Mouse (Mus musculus) heart, embryonic 16.5 days (tissue): ENCODE measurements at regions not wholly inside any gene's neighbourhood (a gene's known extent, or its start where the extent isn't known, plus 50 kb on each side); places are given as distances from the start of the nearest gene placed in this dataset.
A peak's percentile ranks its signal among the peaks of the same experiment; 100 is the strongest.

Source experiments
- ATAC-seq: fragments of 200-750 bp; cut with Nextera tagmentation; replicated peaks from 2 replicates; pipeline ENCODE4 v1.8.0; 2017; ENCODE audit warnings: moderate number of reproducible peaks; ENCODE audit not compliant: insufficient read depth, low FRiP score; ENCODE audit errors: extremely low read depth
- H3K27ac ChIP-seq: fragments of 300-500 bp; sonication (generic); 2 replicates; pipeline ENCODE4 v1.5.1; 2014; ENCODE audit warnings: mild to moderate bottlenecking, low read length, control low read depth, moderate library complexity
- H3K27me3 ChIP-seq: fragments of 300-500 bp; sonication (generic); 2 replicates; pipeline ENCODE4 v1.6.1; 2014; ENCODE audit warnings: low read length, mixed read lengths; ENCODE audit not compliant: control insufficient read depth, insufficient read depth
- H3K36me3 ChIP-seq: fragments of 300-500 bp; sonication (generic); 2 replicates; pipeline ENCODE4 v1.6.1; 2014; ENCODE audit not compliant: control insufficient read depth, insufficient read depth
- H3K4me1 ChIP-seq: fragments of 300-500 bp; sonication (generic); 2 replicates; pipeline ENCODE4 v1.6.1; 2014; ENCODE audit warnings: low read length, mixed read lengths; ENCODE audit not compliant: control insufficient read depth, insufficient read depth
- H3K4me2 ChIP-seq: fragments of 300-500 bp; sonication (generic); 2 replicates; pipeline ENCODE4 v1.6.1; 2014; ENCODE audit warnings: low read depth, mild to moderate bottlenecking, control low read depth, low read length
- H3K4me3 ChIP-seq: fragments of 300-500 bp; sonication (generic); 2 replicates; pipeline ENCODE4 v1.5.1; 2014; ENCODE audit warnings: mild to moderate bottlenecking, control low read depth, low read length
- H3K9ac ChIP-seq: fragments of 300-500 bp; sonication (generic); 2 replicates; pipeline ENCODE4 v1.6.1; 2014; ENCODE audit warnings: low read length, control low read depth
- H3K9me3 ChIP-seq: fragments of 300-500 bp; sonication (generic); replicated peaks from 2 replicates; pipeline ENCODE4 v1.6.1; 2016; ENCODE audit warnings: low read length; ENCODE audit not compliant: control insufficient read depth
- WGBS: fragments of 180-500 bp; shearing (Covaris S2); extraction: QIAGEN DNeasy Blood & Tissue Kit; methylation state at CpG from one replicate; pipeline ENCODE4 v1.1.7; 2014; 5-methylcytosine and 5-hydroxymethylcytosine counted together

DNA sequence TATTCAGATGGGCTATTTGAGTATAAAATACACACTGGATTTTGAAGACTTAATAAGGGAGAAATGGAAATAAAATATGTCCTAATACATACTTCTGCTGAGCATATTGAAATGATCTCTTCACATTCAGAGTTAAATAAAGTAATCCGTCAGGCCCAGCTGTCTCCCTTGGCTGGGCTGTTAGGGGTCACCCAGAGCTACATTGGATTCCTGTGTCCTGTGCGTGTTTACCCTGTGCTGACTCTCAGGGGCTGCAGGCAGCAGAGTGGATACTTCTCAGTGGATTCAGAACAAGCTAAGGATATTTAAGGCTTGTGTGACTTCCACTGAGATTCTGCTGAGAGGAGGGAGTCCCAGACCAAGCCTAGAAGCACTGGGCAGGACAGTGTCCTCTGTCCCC is 135.6 kb upstream of the Fstl4 start:
- no peak for ATAC-seq
- Histone ChIP-seq H3K9ac (no peak overlapping the region), H3K36me3 (no peaks in the 10 kb centered on the region), H3K4me3 (no peak overlapping the region), H3K9me3 (no peaks in the 10 kb centered on the region), H3K27me3 (no peaks in the 10 kb centered on the region), H3K4me2 (no peak overlapping the region), H3K27ac (no peak overlapping the region), H3K4me1 (no peaks in the 10 kb centered on the region)
- 56% methylated on average over 2 of the region's 2 CpGs for WGBS

DNA sequence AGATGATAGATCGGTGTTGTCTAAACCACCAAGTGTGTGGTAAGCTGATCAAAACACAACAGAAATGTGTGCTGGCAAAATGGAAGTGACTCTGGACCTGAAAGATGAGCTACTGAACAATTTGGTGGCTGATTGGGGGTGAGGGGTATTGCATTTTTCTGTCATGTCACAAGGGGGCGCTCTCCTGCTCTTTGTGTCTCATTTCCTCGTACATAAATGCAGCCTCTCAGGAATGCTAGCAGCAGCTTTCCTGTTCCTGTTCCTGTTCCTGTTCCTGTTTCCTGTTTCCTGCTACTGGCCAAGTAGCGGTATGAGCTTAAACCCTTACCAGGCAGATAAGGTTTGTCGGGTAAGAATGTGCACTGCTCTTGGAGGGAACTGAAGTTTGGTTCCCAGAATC is 134.7 kb upstream of the Fstl4 start:
- Histone ChIP-seq H3K9ac (no peak overlapping the region), H3K36me3 (no peaks in the 10 kb centered on the region), H3K4me3 (no peak overlapping the region), H3K9me3 (no peaks in the 10 kb centered on the region), H3K4me1 (no peaks in the 10 kb centered on the region), H3K4me2 (no peak overlapping the region), H3K27me3 (no peaks in the 10 kb centered on the region), H3K27ac (no peak overlapping the region)
- WGBS = 44% methylated on average over 5 of the region's 5 CpGs
- no peak for ATAC-seq

DNA sequence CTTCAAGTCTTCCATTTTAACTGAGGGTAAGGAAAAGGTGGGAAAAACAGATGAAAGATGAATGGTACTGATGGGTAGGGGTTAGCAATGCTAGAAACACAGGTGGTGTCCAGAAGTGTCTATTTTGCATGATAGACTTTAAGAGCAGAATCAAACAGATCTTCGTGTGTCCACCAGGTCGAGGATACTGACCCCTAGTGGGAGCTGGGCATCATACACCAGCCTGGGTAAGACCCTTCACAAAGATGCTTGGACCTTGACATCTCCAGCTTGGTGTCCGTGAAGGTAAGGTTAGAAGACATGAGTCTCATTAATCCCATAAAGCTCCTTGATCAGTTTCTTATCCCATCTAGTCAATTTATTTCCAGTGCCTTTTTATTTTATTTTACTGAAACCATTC is 132.9 kb upstream of the Fstl4 start:
- 58% methylated on average over 3 of the region's 3 CpGs for whole genome bisulfite sequencing
- H3K9me3 ChIP-seq = no peaks in the 10 kb centered on the region

DNA sequence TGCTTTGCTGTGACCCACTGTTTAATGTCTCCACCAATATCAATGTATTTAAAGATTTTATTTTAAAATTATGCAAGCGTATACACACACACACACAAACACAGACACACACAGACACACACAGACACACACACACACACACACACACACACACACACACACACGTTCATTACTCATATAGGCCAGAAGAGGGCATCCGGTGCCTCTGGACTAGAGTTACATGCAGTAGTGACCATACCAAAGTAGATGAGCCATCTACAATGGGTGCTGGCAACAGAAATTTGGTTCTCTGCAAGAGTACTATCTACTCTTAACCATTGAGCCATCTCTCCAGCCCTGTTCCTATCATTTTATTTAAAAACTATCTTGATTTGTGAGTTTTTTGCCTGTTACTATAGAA is 130.2 kb upstream of the Fstl4 start:
- H3K9me3 ChIP-seq = peaks cover 3% of the 10 kb centered on the region; the same call in 1 of the 2 replicates
- H3K4me2 ChIP-seq = no peak overlapping the region
- WGBS = 79% methylated on average over 3 of the region's 3 CpGs
- no peaks in the 10 kb centered on the region for H3K36me3 ChIP-seq
- H3K27ac ChIP-seq = no peak overlapping the region
- H3K4me1 ChIP-seq = no peaks in the 10 kb centered on the region
- H3K27me3 ChIP-seq = no peaks in the 10 kb centered on the region
- H3K4me3 ChIP-seq = no peak overlapping the region
- H3K9ac ChIP-seq = no peak overlapping the region
- no peak for ATAC-seq

More for the DNA sequence above, 132.9 kb upstream of the Fstl4 start:
- H3K27ac ChIP-seq = no peak overlapping the region
- no peaks in the 10 kb centered on the region for H3K36me3 ChIP-seq
- no peaks in the 10 kb centered on the region for H3K4me1 ChIP-seq
- no peaks in the 10 kb centered on the region for H3K27me3 ChIP-seq
- H3K4me2 ChIP-seq = no peak overlapping the region
- no peak for ATAC-seq
- H3K9ac ChIP-seq = no peak overlapping the region
- no peak overlapping the region for H3K4me3 ChIP-seq

DNA sequence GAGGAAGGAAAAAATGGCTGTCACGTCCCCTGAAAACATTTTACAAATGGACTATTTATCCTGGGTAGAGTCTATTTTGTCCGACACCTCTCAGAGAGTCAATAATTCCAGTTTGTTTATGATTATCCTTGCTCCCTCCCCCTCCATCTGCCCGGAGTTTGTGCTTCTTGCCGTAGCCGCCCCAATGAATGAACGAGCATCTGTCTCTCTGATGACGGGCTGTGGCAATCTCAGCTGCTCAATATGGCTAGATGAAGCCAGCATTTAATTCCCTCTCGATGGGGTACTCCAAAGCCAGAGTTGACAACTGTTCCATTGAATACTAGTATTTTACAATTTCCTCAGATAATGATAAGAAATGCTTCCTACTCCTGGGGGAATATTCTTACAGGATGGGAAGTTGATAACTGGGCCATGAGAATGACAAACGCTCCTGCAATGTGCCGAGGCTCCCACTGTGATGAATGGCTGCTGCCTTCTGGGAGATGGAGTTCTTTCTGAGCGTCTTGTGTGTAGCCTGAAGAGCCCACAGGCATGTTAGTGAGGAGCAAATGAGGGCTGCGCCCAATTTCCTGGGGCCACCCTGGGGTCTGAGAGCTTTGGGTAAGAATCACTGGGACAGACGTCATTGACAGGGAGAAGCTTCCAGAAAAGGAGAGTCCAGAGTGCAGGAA is 128.6 kb upstream of the Fstl4 start:
- no peak overlapping the region for H3K4me2 ChIP-seq
- WGBS = 68% methylated on average over 13 of the region's 13 CpGs
- peaks cover 3% of the 10 kb centered on the region; the same call in 1 of the 2 replicates for H3K9me3 ChIP-seq
- H3K4me3 ChIP-seq = no peak overlapping the region
- H3K27me3 ChIP-seq = no peaks in the 10 kb centered on the region
- H3K9ac ChIP-seq = no peak overlapping the region
- no peak for ATAC-seq
- no peaks in the 10 kb centered on the region for H3K4me1 ChIP-seq
- H3K27ac ChIP-seq = no peak overlapping the region
- H3K36me3 ChIP-seq = no peaks in the 10 kb centered on the region

DNA sequence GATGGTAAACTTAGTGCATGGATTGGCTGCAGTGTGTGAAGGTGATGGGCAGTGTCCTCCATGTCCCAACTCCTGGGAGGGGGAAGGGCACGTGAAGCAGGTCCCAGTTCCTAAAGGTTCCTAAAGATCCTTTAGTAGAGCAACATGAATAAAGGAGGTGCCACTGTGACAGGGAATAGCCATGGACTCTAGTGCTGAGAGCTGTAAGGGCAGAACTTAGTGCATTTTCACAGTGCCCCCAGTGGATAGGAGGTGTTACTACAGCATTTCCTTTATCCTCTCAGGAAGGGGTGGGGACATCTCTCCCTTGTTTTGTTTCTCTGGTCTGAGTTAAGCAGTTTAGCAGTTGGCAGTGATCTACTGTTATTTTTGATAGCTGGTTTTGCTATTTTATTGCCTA is 125.5 kb upstream of the Fstl4 start:
- Histone ChIP-seq H3K4me2 (no peak overlapping the region), H3K9me3 (peaks cover 3% of the 10 kb centered on the region; the same call in 1 of the 2 replicates), H3K36me3 (no peaks in the 10 kb centered on the region), H3K4me1 (peaks cover 6% of the 10 kb centered on the region), H3K27me3 (no peaks in the 10 kb centered on the region), H3K27ac (no peak overlapping the region), H3K4me3 (no peak overlapping the region), H3K9ac (no peak overlapping the region)
- ATAC-seq = no peak
- WGBS = 100% methylated on average over 1 of the region's 1 CpGs

DNA sequence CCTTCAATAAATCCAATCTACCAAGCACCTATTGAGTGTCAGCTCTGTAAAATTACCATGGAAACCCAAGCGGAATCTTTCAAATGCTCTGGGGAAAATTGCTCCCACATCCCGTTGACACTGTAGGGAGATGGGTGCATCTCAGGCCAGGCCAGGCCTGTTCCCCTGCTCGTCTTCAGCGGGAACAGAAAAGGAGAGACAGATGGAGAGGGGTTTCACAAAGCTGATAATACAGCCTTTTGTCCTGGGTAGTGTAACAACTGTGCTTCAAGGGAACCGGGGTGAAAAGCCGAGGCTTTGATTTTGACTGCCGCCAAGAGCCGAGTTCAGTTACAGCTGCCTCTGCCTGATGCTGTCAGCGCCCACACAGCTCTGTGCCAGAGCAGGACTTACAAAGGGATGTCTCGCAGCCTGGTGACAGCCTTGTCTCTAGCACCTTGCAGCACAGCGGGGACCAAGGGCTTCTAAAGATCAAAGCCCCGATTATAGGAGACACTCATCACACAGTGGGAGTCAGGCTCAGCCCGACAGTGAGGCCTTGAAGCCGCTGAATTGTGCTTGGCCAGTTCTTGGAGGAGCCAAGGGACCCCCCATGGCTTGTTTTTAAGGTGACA is 122.6 kb upstream of the Fstl4 start:
- Histone ChIP-seq H3K9me3 (peaks cover 3% of the 10 kb centered on the region; the same call in 1 of the 2 replicates), H3K4me1 (peaks cover 14% of the 10 kb centered on the region), H3K9ac (no peak overlapping the region), H3K4me2 (no peak overlapping the region), H3K27me3 (no peaks in the 10 kb centered on the region), H3K27ac (no peak overlapping the region), H3K36me3 (no peaks in the 10 kb centered on the region), H3K4me3 (no peak overlapping the region)
- 19% methylated on average over 14 of the region's 14 CpGs for WGBS
- peak; percentile 79 for ATAC-seq

DNA sequence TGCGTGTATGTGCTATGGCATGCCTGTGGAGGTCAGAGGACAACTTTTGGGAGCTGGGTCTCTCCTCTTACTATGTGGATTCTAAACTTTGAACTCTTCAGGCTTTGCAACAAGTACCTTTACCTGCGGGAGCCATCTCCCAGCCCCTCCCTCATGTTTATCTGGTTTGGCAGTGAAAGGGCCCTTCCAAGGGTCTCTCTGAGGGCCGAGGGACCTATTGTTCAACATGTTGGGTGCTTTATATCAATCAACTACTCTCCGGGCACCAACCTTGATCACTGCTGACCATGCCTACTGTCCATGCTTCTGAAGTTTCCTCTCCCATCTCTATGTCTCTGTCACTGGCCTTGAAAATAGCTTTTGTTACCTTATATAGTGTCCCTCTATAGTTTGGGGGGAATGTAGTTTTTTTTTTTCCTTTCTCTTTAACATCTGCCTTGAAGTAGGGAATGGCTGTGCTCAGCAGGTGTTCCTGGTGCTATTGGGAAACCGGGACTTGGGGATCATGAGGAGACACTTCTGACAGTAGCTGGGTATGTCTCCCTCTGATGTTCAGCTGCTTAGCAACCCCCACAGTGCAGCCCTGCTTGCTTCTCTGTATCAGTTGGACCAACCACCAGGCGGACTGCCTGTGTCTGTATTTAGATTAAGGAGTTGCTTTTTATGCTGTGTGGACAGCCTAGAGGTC is 120.2 kb upstream of the Fstl4 start:
- ATAC-seq = no peak
- no peaks in the 10 kb centered on the region for H3K9me3 ChIP-seq
- H3K36me3 ChIP-seq = no peaks in the 10 kb centered on the region
- WGBS = 19% methylated on average over 6 of the region's 6 CpGs
- no peak overlapping the region for H3K27ac ChIP-seq
- H3K4me1 ChIP-seq = peaks cover 25% of the 10 kb centered on the region
- no peak overlapping the region for H3K9ac ChIP-seq
- no peaks in the 10 kb centered on the region for H3K27me3 ChIP-seq
- H3K4me2 ChIP-seq = peak overlapping the region; percentile 10; the same call in 1 of the 2 replicates
- no peak overlapping the region for H3K4me3 ChIP-seq

DNA sequence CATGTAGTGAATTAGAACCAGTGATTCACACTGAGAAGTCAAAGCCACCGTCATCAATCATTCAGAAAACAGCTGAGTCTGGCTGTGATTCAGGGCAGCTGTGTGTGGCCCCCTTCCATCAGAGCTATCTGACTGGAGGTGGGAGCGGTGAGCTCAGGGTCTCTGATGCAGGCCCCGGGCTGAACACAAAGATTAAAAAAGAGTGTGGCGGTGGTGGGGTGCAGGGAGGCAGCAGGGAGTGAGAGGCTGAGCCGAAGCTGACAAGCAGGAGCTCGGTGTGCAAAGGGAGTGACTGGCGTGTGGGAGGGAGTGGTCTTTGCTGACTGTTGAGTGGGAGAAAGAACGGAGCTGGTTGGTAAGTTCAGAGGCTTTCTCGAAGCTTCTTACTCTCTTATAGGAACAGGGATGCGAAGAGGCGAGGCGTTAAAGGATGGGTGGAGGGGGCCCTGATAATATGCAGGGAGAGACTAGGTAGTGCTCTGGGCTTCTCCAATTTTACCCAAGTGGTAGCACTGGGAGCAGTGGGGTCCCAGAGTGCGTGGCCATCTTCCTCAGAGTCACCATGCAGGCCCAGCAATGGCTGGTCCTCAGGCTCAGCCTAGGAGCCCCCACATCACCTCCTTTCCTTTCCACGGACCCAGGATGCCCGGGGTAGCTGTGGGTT is 116.1 kb upstream of the Fstl4 start:
- 46% methylated on average over 15 of the region's 15 CpGs for WGBS
- Histone ChIP-seq H3K9ac (no peak overlapping the region), H3K4me1 (peaks cover 23% of the 10 kb centered on the region), H3K27ac (no peak overlapping the region), H3K36me3 (no peaks in the 10 kb centered on the region), H3K27me3 (no peaks in the 10 kb centered on the region), H3K9me3 (no peaks in the 10 kb centered on the region), H3K4me2 (no peak overlapping the region), H3K4me3 (no peak overlapping the region)
- no peak for ATAC-seq
